Mouse (Mus musculus): ENCODE measurements at regions not wholly inside any gene's neighbourhood (a gene's known extent, or its start where the extent isn't known, plus 50 kb on each side); places are given as distances from the start of the nearest gene placed in this dataset.

DNA sequence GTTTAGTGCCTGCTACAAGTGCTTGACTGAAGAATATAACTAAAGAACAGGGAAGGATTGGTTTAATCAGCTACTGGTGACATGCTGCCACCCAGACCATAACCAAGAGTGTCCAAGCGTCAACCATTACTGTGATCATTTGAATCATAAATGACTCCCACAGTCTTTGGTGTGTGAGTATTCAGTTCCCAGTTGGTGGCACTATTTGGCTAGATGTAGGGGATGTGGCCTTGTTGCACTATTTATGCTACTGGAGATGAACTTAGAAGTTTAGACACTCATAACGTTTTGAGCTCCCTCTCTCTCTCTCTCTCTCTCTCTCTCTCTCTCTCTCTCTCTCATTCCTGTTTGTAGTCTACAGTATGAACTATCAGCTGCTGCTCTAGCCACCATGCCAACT, 238.4 kb upstream of the Lrrc3b start:
- H3K9ac ChIP-seq (replicated peaks; ENCODE audit: low read length) = no peak overlapping the region
- ATAC-seq (no peak), DNase-seq (ENCODE audit: low spot score) (no peak)
- no peaks in the 10 kb centered on the region for H3K4me1 ChIP-seq (ENCODE audit: insufficient read depth, low read length)
- TF ChIP-seq CTCF (IDR thresholded peaks at IDR 0.05; ENCODE audit: low read depth) = no peak
- no peak overlapping the region for H3K27ac ChIP-seq
- H3K27me3 ChIP-seq (ENCODE audit: insufficient read depth, low read length) = no peaks in the 10 kb centered on the region
- H3K36me3 ChIP-seq (ENCODE audit: insufficient read depth, low read length) = no peaks in the 10 kb centered on the region
- H3K4me3 ChIP-seq (ENCODE audit: low read length) = no peak overlapping the region
- 87% methylated on average over 2 of the region's 2 CpGs for WGBS
- no peaks in the 10 kb centered on the region for H3K9me3 ChIP-seq (ENCODE audit: low read length)
- no peak overlapping the region for H3K4me2 ChIP-seq (ENCODE audit: low read depth, low read length)

DNA sequence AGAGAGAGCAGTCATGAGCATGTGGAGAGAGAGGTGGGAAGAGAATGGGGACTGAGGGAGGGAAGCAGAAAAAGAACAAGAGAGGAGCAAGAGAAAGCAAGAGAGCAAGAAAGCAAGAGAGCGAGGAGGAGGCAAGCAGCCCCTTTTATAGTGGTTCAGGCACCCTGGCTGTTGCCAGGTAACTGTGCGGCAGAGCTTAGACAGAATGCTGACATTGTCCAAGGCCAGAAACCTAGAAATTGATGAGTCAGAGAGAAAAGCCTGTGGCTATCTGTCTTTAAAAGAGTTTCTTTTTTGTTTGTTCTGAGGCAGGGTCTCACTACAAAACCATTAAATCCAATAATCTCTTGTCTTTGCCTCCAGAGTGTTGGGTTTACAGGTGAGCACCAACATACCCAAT, 240.7 kb upstream of the Lrrc3b start:
- Histone ChIP-seq H3K27me3 (ENCODE audit: insufficient read depth, low read length) (no peaks in the 10 kb centered on the region), H3K4me1 (ENCODE audit: insufficient read depth, low read length) (no peaks in the 10 kb centered on the region), H3K4me2 (ENCODE audit: low read depth, low read length) (no peak overlapping the region), H3K27ac (no peak overlapping the region), H3K36me3 (ENCODE audit: insufficient read depth, low read length) (no peaks in the 10 kb centered on the region), H3K9ac (replicated peaks; ENCODE audit: low read length) (no peak overlapping the region), H3K9me3 (ENCODE audit: low read length) (no peaks in the 10 kb centered on the region), H3K4me3 (ENCODE audit: low read length) (no peak overlapping the region)
- DNase-seq (ENCODE audit: low spot score) (no peak), ATAC-seq (no peak)
- WGBS = 49% methylated on average over 2 of the region's 2 CpGs
- TF ChIP-seq CTCF (IDR thresholded peaks at IDR 0.05; ENCODE audit: low read depth) = no peak

DNA sequence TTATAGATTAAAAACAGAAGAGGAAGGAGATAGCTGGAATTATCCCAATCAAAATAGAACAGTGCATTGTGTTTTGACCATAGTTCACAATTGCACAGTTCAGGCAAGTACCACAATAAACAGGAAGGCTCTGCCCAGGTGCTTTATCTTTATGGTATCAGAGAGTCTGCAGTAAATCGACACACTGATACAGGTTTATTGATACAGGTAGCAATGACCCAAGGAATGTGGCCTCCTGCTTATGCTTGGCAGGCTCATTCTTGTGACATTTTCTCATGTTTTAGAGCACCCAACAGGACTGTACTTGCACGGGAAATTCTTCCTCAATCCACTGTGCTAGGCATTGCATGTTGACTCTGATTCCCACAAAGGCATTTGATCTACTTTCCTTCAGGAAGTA, 259.2 kb upstream of the Lrrc3b start:
- 92% methylated on average over 2 of the region's 2 CpGs for WGBS
- no peaks in the 10 kb centered on the region for H3K36me3 ChIP-seq (ENCODE audit: insufficient read depth, low read length)
- no peak overlapping the region for H3K9ac ChIP-seq (replicated peaks; ENCODE audit: low read length)
- DNase-seq (ENCODE audit: low spot score) (no peak), ATAC-seq (no peak)
- TF ChIP-seq CTCF (IDR thresholded peaks at IDR 0.05; ENCODE audit: low read depth) = no peak
- H3K9me3 ChIP-seq (ENCODE audit: low read length) = no peaks in the 10 kb centered on the region
- no peak overlapping the region for H3K27ac ChIP-seq
- H3K4me1 ChIP-seq (ENCODE audit: insufficient read depth, low read length) = no peaks in the 10 kb centered on the region
- no peaks in the 10 kb centered on the region for H3K27me3 ChIP-seq (ENCODE audit: insufficient read depth, low read length)
- H3K4me3 ChIP-seq (ENCODE audit: low read length) = no peak overlapping the region
- no peak overlapping the region for H3K4me2 ChIP-seq (ENCODE audit: low read depth, low read length)

DNA sequence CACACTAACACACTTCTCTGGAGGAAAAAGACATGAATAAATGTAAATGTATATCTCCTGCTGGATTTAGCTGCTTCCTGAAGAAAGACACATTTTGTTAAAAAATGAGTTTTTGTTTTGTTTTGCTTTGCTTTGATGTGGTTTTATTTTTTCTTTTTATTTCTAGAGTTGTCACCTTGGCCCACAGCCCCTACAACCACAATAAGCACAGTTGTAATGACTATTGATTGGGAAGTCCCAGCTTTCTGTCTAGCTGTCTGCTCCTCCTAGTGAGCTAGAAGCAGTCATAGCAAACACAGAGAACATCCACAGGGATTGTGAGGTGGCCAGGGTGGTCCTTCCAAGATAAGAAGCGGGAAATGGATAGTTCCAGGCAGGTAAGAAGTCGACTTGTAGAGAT, 259.8 kb upstream of the Lrrc3b start:
- no peak overlapping the region for H3K4me3 ChIP-seq (ENCODE audit: low read length)
- ATAC-seq (no peak), DNase-seq (ENCODE audit: low spot score) (no peak)
- no peak overlapping the region for H3K27ac ChIP-seq
- H3K4me1 ChIP-seq (ENCODE audit: insufficient read depth, low read length) = no peaks in the 10 kb centered on the region
- no peak overlapping the region for H3K4me2 ChIP-seq (ENCODE audit: low read depth, low read length)
- no peaks in the 10 kb centered on the region for H3K9me3 ChIP-seq (ENCODE audit: low read length)
- H3K9ac ChIP-seq (replicated peaks; ENCODE audit: low read length) = no peak overlapping the region
- 87% methylated on average over 2 of the region's 2 CpGs for whole genome bisulfite sequencing
- H3K36me3 ChIP-seq (ENCODE audit: insufficient read depth, low read length) = no peaks in the 10 kb centered on the region
- H3K27me3 ChIP-seq (ENCODE audit: insufficient read depth, low read length) = no peaks in the 10 kb centered on the region
- TF ChIP-seq CTCF (IDR thresholded peaks at IDR 0.05; ENCODE audit: low read depth) = no peak

DNA sequence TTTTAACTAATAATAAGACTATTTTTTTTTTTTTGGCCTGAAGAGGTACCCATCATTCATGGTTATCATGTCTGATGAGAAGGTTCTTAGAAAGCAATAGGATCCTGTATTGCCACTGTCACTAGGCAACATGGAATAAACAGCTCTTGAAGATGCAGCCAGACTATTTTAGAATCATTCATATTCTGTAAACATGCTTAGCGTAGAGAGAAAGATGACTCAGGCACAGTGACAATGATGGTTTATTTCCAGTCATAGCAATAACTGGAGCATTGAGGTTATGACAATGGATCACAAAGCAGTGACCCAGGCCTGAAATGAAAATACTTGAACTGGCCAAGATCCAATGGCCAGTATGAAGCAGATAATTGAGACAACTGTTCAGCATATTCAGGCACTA, 283.3 kb upstream of the Lrrc3b start:
- 76% methylated on average over 1 of the region's 1 CpGs for WGBS
- Histone ChIP-seq H3K4me2 (ENCODE audit: low read depth, low read length) (no peak overlapping the region), H3K27ac (no peak overlapping the region), H3K9me3 (ENCODE audit: low read length) (no peaks in the 10 kb centered on the region), H3K4me1 (ENCODE audit: insufficient read depth, low read length) (no peaks in the 10 kb centered on the region), H3K4me3 (ENCODE audit: low read length) (no peak overlapping the region), H3K27me3 (ENCODE audit: insufficient read depth, low read length) (no peaks in the 10 kb centered on the region), H3K9ac (replicated peaks; ENCODE audit: low read length) (no peak overlapping the region), H3K36me3 (ENCODE audit: insufficient read depth, low read length) (no peaks in the 10 kb centered on the region)
- peak; percentile 27 for DNase-seq (ENCODE audit: low spot score)
- no peak for TF ChIP-seq CTCF (IDR thresholded peaks at IDR 0.05; ENCODE audit: low read depth)
- ATAC-seq = peak; percentile 71

DNA sequence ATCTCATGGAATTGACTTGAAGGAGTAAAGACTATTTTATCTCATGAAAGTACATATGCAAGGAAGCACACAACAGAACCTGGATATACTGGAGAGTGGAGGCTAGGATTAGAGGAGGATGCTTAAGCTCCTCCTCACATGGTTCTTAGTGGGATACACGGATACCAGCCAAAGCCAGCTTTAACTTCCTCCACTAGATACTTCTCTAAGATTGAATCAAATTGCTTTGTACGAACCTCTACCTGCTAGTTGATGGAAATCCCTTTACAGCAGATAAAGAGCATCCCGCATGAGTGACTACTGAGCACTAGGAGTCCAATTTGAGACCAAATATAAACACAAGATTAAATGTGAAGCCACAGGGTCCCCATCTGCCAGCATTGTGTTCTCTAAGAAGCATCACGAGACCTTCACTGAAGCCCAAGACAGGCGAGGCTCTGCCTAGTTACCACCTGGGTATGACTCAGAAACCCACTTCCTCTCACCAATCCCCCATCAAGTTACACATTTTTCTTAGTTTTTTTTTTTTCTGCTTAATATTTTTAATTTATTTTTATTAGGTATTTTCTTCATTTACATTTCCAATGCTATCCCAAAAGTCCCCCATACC, 307.9 kb upstream of the Lrrc3b start:
- H3K4me2 ChIP-seq (ENCODE audit: low read depth, low read length) = no peak overlapping the region
- H3K9me3 ChIP-seq (ENCODE audit: low read length) = no peaks in the 10 kb centered on the region
- ATAC-seq (no peak), DNase-seq (ENCODE audit: low spot score) (no peak)
- H3K4me1 ChIP-seq (ENCODE audit: insufficient read depth, low read length) = no peaks in the 10 kb centered on the region
- H3K27ac ChIP-seq = no peak overlapping the region
- no peak overlapping the region for H3K4me3 ChIP-seq (ENCODE audit: low read length)
- 76% methylated on average over 5 of the region's 5 CpGs for WGBS
- TF ChIP-seq CTCF (IDR thresholded peaks at IDR 0.05; ENCODE audit: low read depth) = no peak
- H3K9ac ChIP-seq (replicated peaks; ENCODE audit: low read length) = no peak overlapping the region
- H3K27me3 ChIP-seq (ENCODE audit: insufficient read depth, low read length) = no peaks in the 10 kb centered on the region
- H3K36me3 ChIP-seq (ENCODE audit: insufficient read depth, low read length) = no peaks in the 10 kb centered on the region

DNA sequence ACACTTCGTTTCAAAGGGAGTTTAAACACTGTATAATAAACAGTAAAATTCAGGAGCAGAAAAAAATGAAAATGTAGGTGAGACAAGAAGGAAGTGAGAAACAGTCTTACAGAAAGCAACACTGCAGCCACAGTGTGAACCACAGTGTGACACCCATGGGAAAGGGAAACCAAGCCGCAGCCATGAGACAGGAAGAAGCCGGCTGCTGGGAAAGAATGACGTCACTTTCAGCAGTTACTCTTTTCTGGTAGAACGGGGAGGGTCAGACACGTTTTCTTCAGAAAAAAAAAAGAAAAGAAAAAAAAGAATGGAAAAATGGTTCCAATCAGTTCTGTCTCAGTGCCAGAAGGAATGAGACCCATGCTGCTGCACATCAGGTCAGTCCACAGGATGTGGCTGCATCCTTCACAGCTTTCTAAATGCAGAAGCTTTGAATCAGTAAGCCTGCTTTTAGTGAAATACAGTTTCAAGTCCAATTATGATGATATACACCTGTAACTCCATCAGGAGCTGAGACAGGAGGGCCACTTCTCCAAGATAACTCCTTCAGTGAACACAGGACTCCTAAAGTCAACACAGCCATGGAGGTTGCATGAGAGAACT, 331.2 kb upstream of the Lrrc3b start:
- Histone ChIP-seq H3K4me1 (ENCODE audit: insufficient read depth, low read length) (no peaks in the 10 kb centered on the region), H3K9me3 (ENCODE audit: low read length) (no peaks in the 10 kb centered on the region), H3K4me3 (ENCODE audit: low read length) (no peak overlapping the region), H3K27ac (no peak overlapping the region), H3K36me3 (ENCODE audit: insufficient read depth, low read length) (no peaks in the 10 kb centered on the region), H3K4me2 (ENCODE audit: low read depth, low read length) (no peak overlapping the region), H3K9ac (replicated peaks; ENCODE audit: low read length) (no peak overlapping the region), H3K27me3 (ENCODE audit: insufficient read depth, low read length) (no peaks in the 10 kb centered on the region)
- WGBS = 73% methylated on average over 6 of the region's 6 CpGs
- no peak for TF ChIP-seq CTCF (IDR thresholded peaks at IDR 0.05; ENCODE audit: low read depth)
- no peak for DNase-seq (ENCODE audit: low spot score)
- ATAC-seq = no peak
